Mouse (Mus musculus) embryonic facial prominence, embryonic 14.5 days (tissue): ENCODE results near the gene Rab5c. TPM values are rescaled to one million over a fixed set of nuclear protein-coding genes. Genes with fewer than 3 reads are reported as not detected.

Experiments
- ATAC-seq: fragments of 200-750 bp; cut with Nextera tagmentation; 2 replicates; pipeline ENCODE4 v1.8.0; 2017; ENCODE audit warnings: low read depth, moderate number of reproducible peaks, moderate TSS enrichment
- DNase-seq: peaks from one replicate; pipeline ENCODE4 v3.0.0-alpha.2; 2015; ENCODE audit warnings: low spot score
- H3K27ac ChIP-seq: fragments of 300-500 bp; sonication (generic); replicated peaks from 2 replicates; pipeline ENCODE4 v1.5.1; 2014; ENCODE audit warnings: low read depth, mild to moderate bottlenecking, low read length, moderate library complexity
- H3K27me3 ChIP-seq: fragments of 300-500 bp; sonication (generic); replicated peaks from 2 replicates; pipeline ENCODE4 v1.6.1; 2014; ENCODE audit warnings: low read length; ENCODE audit not compliant: control insufficient read depth, insufficient read depth
- H3K36me3 ChIP-seq: fragments of 300-500 bp; sonication (generic); 2 replicates; pipeline ENCODE4 v1.6.1; 2014; ENCODE audit warnings: low read length, mixed read lengths; ENCODE audit not compliant: control insufficient read depth, insufficient read depth
- H3K4me1 ChIP-seq: fragments of 300-500 bp; sonication (generic); 2 replicates; pipeline ENCODE4 v1.6.1; 2014; ENCODE audit warnings: antibody characterized with exemption, low read length; ENCODE audit not compliant: control insufficient read depth, insufficient read depth
- H3K4me2 ChIP-seq: fragments of 300-500 bp; sonication (generic); 2 replicates; pipeline ENCODE4 v1.6.1; 2014; ENCODE audit warnings: low read depth, mild to moderate bottlenecking, low read length, moderate library complexity, mixed read lengths
- H3K4me3 ChIP-seq: fragments of 300-500 bp; sonication (generic); 2 replicates; pipeline ENCODE4 v1.5.1; 2014; ENCODE audit warnings: low read depth, mild to moderate bottlenecking, low read length
- H3K9ac ChIP-seq: fragments of 300-500 bp; sonication (generic); 2 replicates; pipeline ENCODE4 v1.6.1; 2014; ENCODE audit warnings: low read depth, mild to moderate bottlenecking, low read length, moderate library complexity, mixed read lengths
- H3K9me3 ChIP-seq: fragments of 300-500 bp; sonication (generic); 2 replicates; pipeline ENCODE4 v1.6.1; 2016; ENCODE audit warnings: low read length; ENCODE audit not compliant: control insufficient read depth
- WGBS: fragments of 180-500 bp; shearing (Covaris S2); extraction: QIAGEN DNeasy Blood & Tissue Kit; methylation state at CpG from one replicate; pipeline ENCODE4 v1.1.7; 2014; 5-methylcytosine and 5-hydroxymethylcytosine counted together
- polyA plus RNA-seq: library from polyadenylated mRNA; unstranded; fragments of >200 nt; fragmentation: Nextera tagmentation; extraction: Ambion mirVana; gene quantifications from 2 replicates; pipeline ENCODE4 v1.2.1, GENCODE M21; 2014

Rab5c gene
- polyA plus RNA-seq, 1 experiment from 2014 or later, result 70.7 TPM

GRCm38 (mm10) chr11:100709201-100709810 lies 28.7 kb downstream of the Rab5c start:
- no peak overlapping the region for H3K9ac ChIP-seq
- 87% methylated on average over 9 of the region's 9 CpGs for WGBS

GRCm38 (mm10) chr11:100705095-100705747 lies 32.8 kb downstream of the Rab5c start:
- H3K27ac ChIP-seq, result no peak overlapping the region
- peaks cover 59% of the 10 kb centered on the region for H3K36me3 ChIP-seq
- no peak for ATAC-seq
- H3K4me1 ChIP-seq, result 0 out of 2 replicates have a peak, but pooled peaks cover 3% of the 10 kb centered on the region
- no peak for DNase-seq
- H3K9me3 ChIP-seq, result no peaks in the 10 kb centered on the region
- 87% methylated on average over 23 of the region's 23 CpGs for WGBS
- H3K4me3 ChIP-seq, result no peak overlapping the region
- H3K4me2 ChIP-seq, result no peak overlapping the region
- no peak overlapping the region for H3K9ac ChIP-seq
- no peaks in the 10 kb centered on the region for H3K27me3 ChIP-seq

More at GRCm38 (mm10) chr11:100709201-100709810, 28.7 kb downstream of the Rab5c start:
- H3K27me3 ChIP-seq, result no peaks in the 10 kb centered on the region
- no peak for DNase-seq
- H3K4me1 ChIP-seq, result peaks cover 25% of the 10 kb centered on the region
- no peaks in the 10 kb centered on the region for H3K9me3 ChIP-seq
- peaks cover 63% of the 10 kb centered on the region for H3K36me3 ChIP-seq
- no peak overlapping the region for H3K4me3 ChIP-seq
- no peak overlapping the region for H3K27ac ChIP-seq
- no peak for ATAC-seq
- H3K4me2 ChIP-seq, result no peak overlapping the region

- H3K9ac ChIP-seq, result 0 out of 2 replicates have a peak within 1 kb of the TSS, but pooled peaks have one; percentile 14
- DNase-seq, result no peak
Observed at GRCm38 (mm10) chr11:100703851-100704531, 34.0 kb downstream of the Rab5c start, which contains the start of gene Dhx58. Gene Dhx58, minus strand, starts transcription at chr11:100704271.

GRCm38 (mm10) chr11:100703366-100703765 lies 34.6 kb downstream of the Rab5c start:
- 66% methylated on average over 11 of the region's 11 CpGs for WGBS
- Histone ChIP-seq H3K4me3 (no peak overlapping the region), H3K9ac (no peak overlapping the region), H3K27me3 (no peaks in the 10 kb centered on the region), H3K4me2 (no peak overlapping the region), H3K36me3 (peaks cover 42% of the 10 kb centered on the region; the same call in 1 of the 2 replicates), H3K4me1 (0 out of 2 replicates have a peak, but pooled peaks cover 3% of the 10 kb centered on the region), H3K9me3 (no peaks in the 10 kb centered on the region), H3K27ac (no peak overlapping the region)
- no peak for DNase-seq
- no peak for ATAC-seq

More at GRCm38 (mm10) chr11:100703851-100704531, 34.0 kb downstream of the Rab5c start, which contains the start of gene Dhx58:
- no peak within 1 kb of the TSS for H3K4me3 ChIP-seq
- no peaks in the 10 kb centered on the region for H3K9me3 ChIP-seq
- WGBS, result 60% methylated on average over 7 of the region's 7 CpGs
- H3K4me1 ChIP-seq, result 0 out of 2 replicates have a peak, but pooled peaks cover 3% of the 10 kb centered on the region
- H3K4me2 ChIP-seq, result no peak within 1 kb of the TSS
- H3K27me3 ChIP-seq, result no peaks in the 10 kb centered on the region
- no peak for ATAC-seq
- H3K36me3 ChIP-seq, result peaks cover 48% of the 10 kb centered on the region
- no peak within 1 kb of the TSS for H3K27ac ChIP-seq

- WGBS, result 49% methylated on average over 7 of the region's 7 CpGs
- Histone ChIP-seq H3K9ac (no peak overlapping the region; the same call in 1 of the 2 replicates), H3K4me1 (0 out of 2 replicates have a peak, but pooled peaks cover 3% of the 10 kb centered on the region), H3K27me3 (no peaks in the 10 kb centered on the region), H3K27ac (no peak overlapping the region), H3K4me2 (peak overlapping the region; percentile 35), H3K36me3 (peaks cover 37% of the 10 kb centered on the region; the same call in 1 of the 2 replicates), H3K4me3 (no peak overlapping the region), H3K9me3 (no peaks in the 10 kb centered on the region)
- DNase-seq (no peak), ATAC-seq (no peak)
Observed at GRCm38 (mm10) chr11:100702906-100703305, 35.1 kb downstream of the Rab5c start.

GRCm38 (mm10) chr11:100702081-100702851 lies 35.7 kb downstream of the Rab5c start:
- peak overlapping the region; percentile 35 for H3K4me2 ChIP-seq
- no peaks in the 10 kb centered on the region for H3K27me3 ChIP-seq
- no peak overlapping the region; the same call in 1 of the 2 replicates for H3K9ac ChIP-seq
- no peaks in the 10 kb centered on the region for H3K9me3 ChIP-seq
- 0 out of 2 replicates have a peak, but pooled peaks cover 3% of the 10 kb centered on the region for H3K4me1 ChIP-seq
- no peak overlapping the region for H3K27ac ChIP-seq
- ATAC-seq (no peak), DNase-seq (peak; percentile 91)
- H3K36me3 ChIP-seq, result peaks cover 30% of the 10 kb centered on the region; the same call in 1 of the 2 replicates
- no peak overlapping the region for H3K4me3 ChIP-seq
- whole genome bisulfite sequencing, result 32% methylated on average over 19 of the region's 19 CpGs

GRCm38 (mm10) chr11:100701301-100701700 lies 36.7 kb downstream of the Rab5c start:
- Histone ChIP-seq H3K36me3 (peaks cover 21% of the 10 kb centered on the region; the same call in 1 of the 2 replicates), H3K4me2 (peak overlapping the region; percentile 51), H3K9ac (0 out of 2 replicates have a peak overlapping the region, but pooled peaks have one; percentile 9), H3K9me3 (no peaks in the 10 kb centered on the region), H3K27me3 (no peaks in the 10 kb centered on the region), H3K4me3 (peak overlapping the region; percentile 33), H3K27ac (no peak overlapping the region), H3K4me1 (0 out of 2 replicates have a peak, but pooled peaks cover 3% of the 10 kb centered on the region)
- 5% methylated on average over 14 of the region's 14 CpGs for WGBS
- ATAC-seq (peak; percentile 27; the same call in 1 of the 2 replicates), DNase-seq (peak; percentile 40)
